Mouse (Mus musculus) spleen, embryonic (tissue): ENCODE results near the gene Ldlr.

ENCODE experiments used
- CTCF ChIA-PET: fragments of 350-600 bp; sonication (Branson Sonifier 250); formaldehyde crosslinking; loops from one replicate; lab custom pipeline; 2022; lab: Charles Lee

The Ldlr gene

GRCm38 (mm10) chr9:21725224-21726121 lies 2.2 kb downstream of the Ldlr start:
- CTCF ChIA-PET, result no interaction called here

DNA sequence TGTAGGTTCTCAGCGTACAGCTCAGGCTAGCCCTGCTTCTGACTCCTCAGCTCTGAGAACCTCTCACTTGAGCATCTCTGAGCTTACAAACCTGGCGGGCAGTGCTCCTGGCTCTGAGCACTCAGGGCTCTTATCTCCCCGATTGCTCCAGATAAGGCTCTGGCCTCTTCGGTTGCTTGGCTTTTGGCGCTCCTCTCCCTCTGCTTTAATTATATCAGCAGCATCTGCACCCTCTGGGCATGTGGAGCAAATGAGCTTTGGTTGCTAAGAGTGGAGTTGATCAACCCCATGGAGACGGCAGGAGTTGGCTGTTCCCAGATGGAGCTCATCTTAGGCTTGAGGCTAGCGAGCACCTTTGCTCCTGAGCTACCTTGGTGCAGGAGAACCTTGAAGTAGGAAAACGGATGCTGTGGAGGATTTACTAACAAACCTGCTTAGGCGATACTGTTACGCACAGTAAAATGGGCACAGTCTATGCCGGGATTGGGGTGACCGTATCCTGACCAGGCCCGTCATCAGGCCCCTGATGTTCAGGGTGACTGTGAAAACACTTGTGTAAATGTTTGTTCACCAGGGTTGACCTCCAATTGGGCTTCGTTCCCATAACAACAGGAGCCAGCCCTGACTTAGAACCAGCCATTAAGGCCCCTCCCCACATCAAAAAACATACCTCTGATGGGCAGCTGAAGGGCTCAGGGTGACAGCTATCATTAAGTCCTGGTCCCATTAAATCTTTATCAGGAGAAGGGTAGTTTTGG lies 3.1 kb downstream of the Ldlr start:
- CTCF ChIA-PET, result no interaction called here

GRCm38 (mm10) chr9:21728261-21728832 lies 5.1 kb downstream of the Ldlr start:
- CTCF ChIA-PET, result no interaction called here

- CTCF ChIA-PET, result no interaction called here
Observed at GRCm38 (mm10) chr9:21729264-21729663, 6.0 kb downstream of the Ldlr start.

- CTCF ChIA-PET, result no interaction called here
Observed at GRCm38 (mm10) chr9:21732288-21732687, 9.0 kb downstream of the Ldlr start.

DNA sequence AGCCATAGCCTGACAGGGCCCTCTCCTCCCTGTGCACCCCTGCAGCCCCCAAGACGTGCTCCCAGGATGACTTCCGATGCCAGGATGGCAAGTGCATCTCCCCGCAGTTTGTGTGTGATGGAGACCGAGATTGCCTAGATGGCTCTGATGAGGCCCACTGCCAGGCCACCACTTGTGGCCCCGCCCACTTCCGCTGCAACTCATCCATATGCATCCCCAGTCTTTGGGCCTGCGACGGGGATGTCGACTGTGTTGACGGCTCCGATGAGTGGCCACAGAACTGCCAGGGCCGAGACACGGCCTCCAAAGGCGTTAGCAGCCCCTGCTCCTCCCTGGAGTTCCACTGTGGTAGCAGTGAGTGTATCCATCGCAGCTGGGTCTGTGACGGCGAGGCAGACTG lies 10.2 kb downstream of the Ldlr start:
- CTCF ChIA-PET, result interaction anchor here (0.6 kb wide), 1 partner anchor 106 kb away, joined by 9 read pairs; no protein-coding TSS in a partner anchor

DNA sequence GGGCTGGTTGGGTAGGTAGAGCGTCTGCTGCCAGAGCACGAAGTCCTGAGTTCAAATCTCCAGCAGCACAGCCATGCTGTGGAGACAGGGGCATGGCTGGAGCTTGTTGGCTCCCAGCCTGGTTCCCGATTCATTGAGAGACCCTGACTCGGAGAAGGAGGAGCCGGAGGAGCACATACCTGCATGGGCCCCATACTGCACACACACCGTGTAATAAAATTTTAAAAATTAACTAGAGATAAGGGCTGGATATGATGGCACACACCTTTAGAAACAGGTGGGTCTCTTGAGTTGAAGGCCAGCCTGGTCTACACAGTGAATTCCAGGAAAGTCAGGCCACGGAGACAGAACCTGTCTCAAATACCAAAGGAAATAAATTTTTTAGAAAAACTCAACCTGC lies 10.7 kb downstream of the Ldlr start:
- CTCF ChIA-PET, result no interaction called here

DNA sequence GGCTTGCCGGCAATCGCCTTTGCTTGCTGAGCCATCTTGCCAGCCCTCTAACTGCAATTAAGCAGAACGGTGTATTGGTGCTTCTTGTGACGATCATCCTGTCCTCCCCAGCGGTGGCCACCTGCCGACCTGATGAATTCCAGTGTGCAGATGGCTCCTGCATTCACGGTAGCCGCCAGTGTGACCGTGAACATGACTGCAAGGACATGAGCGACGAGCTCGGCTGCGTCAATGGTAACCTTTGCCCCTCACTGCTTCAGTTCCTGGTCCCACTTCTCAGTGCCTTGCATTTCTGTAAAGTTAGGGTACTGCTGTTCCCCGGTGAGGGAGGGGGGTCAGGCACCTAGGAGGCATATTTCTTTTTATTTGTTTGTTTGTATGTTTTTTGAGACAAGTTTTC lies 11.8 kb downstream of the Ldlr start:
- CTCF ChIA-PET, result no interaction called here

- CTCF ChIA-PET, result no interaction called here
Observed at GRCm38 (mm10) chr9:21736580-21736979, 13.3 kb downstream of the Ldlr start.

DNA sequence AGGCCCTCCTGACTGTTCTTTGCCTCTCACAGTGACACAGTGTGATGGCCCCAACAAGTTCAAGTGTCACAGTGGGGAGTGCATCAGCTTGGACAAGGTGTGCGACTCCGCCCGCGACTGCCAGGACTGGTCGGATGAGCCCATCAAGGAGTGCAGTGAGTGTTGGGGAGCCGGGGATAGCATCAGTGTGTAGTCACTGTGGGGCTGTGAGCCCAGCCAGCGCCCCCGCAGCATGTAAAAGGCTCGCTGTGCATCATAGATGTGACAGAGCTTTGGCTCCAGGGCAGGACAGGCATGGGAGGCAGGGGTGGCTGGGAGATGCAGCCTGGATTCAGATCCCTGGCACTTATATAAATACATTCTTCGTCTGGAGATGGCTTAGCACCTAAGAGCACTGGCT lies 13.9 kb downstream of the Ldlr start:
- CTCF ChIA-PET, result no interaction called here

DNA sequence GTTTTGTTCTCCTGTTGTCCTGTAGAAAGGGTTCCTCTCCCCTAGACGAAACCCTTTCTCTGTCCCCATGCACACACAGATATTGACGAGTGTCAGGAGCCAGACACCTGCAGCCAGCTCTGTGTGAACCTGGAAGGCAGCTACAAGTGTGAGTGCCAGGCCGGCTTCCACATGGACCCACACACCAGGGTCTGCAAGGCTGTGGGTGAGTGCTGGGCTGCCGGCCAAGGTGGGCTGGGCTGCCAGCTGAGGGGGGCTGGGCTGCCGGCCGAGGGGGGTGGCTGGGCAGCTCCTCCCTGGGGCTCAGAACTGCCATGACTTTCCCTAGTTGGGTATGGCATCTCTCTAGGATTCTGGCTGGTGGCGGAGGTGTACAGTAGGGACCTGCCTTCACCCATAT lies 15.5 kb downstream of the Ldlr start:
- CTCF ChIA-PET, result no interaction called here

GRCm38 (mm10) chr9:21740427-21740826 lies 17.1 kb downstream of the Ldlr start:
- CTCF ChIA-PET, result no interaction called here

DNA sequence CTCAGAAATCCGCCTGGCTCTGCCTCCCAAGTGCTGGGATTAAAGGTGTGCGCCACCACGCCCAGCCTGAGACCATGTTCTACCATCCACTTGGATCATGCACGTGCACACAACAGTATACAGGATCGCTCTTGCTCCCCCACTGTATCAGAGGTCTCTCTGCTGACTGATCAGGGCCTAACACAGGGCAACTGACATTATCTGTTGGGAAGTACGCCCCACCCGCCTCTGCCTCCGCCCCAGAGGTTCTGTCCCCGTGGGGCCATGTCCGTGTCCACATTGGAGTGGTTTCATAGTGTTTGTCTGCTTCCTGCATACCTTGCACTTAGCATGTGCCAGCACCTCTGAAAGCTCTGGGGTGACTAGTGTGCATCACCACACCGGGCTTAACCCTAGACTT lies 18.2 kb downstream of the Ldlr start:
- CTCF ChIA-PET, result no interaction called here

DNA sequence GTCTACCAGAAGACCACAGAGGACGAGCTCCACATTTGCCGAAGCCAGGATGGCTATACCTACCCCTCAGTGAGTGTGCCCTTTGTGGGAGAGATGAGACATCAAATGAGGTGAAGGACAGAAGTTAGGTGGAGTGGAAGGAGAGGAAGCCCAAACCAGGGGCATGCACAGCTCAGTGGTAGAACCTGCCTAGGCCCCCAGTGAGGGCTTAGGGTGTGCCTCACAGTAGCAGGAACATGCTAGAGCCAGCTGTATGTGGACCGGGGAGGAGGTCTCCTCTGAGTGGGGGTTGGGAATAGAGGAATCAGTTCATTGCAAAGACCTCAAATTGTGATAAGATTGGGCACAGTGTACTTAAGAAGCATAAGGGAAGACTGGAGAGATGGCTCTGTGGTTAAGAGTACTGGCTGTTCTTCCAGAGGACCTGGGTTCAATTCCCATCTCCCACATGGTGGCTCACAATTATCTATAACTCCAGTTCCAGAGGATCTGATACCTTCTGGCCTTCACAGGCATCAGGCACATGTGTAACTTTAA lies 24.0 kb downstream of the Ldlr start:
- CTCF ChIA-PET, result no interaction called here

GRCm38 (mm10) chr9:21748033-21748432 lies 24.8 kb downstream of the Ldlr start:
- CTCF ChIA-PET, result no interaction called here

DNA sequence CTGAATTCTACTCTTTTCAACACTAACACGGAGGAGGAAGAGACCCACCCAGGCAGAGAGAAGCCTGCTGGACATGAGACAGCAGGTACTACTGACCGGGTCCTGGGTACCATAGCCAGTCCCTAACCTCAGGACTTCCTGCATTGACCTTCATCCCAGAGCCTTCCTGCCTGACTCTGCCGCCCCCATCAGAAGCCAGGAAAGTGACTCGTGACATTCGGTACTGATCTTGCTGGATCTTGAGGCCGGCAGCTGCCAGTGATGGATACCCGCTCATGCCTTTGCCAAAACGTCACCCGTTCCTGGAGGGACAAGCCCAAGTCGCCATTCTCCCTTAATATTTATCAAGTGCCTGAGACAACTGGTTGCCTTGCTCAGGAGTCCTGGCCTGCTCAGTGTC lies 25.2 kb downstream of the Ldlr start:
- CTCF ChIA-PET, result no interaction called here

GRCm38 (mm10) chr9:21749382-21750118 lies 26.3 kb downstream of the Ldlr start:
- CTCF ChIA-PET, result interaction anchor here (0.5 kb wide), 1 partner anchor 207 kb away, joined by 5 read pairs; no protein-coding TSS in a partner anchor

DNA sequence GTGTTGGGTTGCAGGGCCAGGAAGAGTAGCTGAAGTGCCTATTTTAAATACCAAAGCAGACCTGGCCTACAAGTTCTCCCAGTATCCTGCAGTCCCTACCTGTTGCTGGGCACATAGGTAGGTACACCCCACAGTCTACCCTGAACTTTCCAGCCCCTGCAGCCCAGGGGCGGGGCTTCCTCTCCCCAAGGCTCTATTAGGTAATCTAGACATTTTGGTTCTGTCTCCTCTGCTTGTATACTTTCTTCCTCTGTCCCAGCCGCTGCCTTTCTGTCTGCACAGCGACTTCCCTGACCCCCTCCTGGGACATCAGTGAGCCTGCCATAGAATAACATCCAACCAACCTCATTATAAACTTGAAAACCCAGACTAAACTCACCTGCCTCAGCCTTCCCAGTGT lies 27.1 kb downstream of the Ldlr start:
- CTCF ChIA-PET, result no interaction called here

DNA sequence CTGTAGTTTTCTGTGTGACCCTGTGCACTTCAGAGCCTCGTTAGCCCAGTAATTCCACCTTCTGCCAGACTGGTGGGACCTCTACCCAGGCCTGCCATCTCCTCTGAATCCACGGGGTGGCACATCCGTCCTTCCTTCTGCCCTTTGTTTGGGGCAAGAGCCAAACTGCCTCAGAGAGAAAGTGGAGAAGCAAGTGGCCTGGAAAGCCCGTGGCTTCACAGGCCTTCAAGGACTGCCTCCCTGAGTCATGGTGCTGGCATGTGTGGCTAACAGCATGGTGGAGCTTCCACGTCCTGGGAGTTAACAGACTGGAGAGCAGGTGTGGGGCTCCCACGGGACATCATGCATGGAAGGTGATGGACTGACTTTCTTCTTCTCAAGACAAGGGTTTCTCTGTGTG lies 28.1 kb downstream of the Ldlr start:
- CTCF ChIA-PET, result no interaction called here

DNA sequence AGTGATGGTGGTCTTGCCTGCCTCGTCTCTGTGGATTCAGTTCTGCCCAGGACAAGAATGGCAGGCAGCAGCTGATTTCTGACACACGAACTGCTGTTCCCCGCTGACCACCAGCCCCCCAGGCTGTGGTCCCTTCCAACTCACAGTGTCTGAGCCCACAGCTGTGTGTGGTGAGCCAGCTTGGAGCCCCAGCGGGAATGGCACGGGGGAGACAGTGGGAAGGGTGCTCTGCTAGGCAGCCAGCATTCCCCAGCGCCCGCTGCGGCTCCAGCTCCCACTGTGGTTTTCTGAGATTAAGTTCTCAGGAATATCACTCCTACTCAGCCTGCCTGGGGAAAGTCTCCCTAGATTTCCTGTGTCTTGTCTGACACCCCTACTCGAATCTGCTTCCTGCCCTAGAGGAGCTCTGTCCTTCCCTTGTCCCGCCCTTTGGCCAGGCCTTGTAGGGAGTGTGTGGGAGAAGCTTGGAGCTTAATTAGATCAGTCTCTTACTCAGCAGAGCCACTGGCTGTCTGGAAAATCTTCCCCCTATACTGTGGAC lies 29.0 kb downstream of the Ldlr start:
- CTCF ChIA-PET, result no interaction called here

- CTCF ChIA-PET, result no interaction called here
Observed at GRCm38 (mm10) chr9:21754003-21754402, 30.7 kb downstream of the Ldlr start.
